Mouse (Mus musculus): ENCODE data around the gene Plpp6.

Gene Plpp6

GRCm38 (mm10) chr19:28963842-28964551, at the start of gene Plpp6:
Gene Plpp6, plus strand, starts transcription at chr19:28963953.
- peak; percentile 88 for DNase-seq

- DNase-seq, result no peak
These were observed 49.2 kb upstream of the Plpp6 start for GRCm38 (mm10) chr19:28914598-28914997.

- DNase-seq, result no peak
These were observed 48.0 kb upstream of the Plpp6 start for GRCm38 (mm10) chr19:28915602-28916250.

GRCm38 (mm10) chr19:28916492-28916891, 47.3 kb upstream of the Plpp6 start:
- no peak for DNase-seq

GRCm38 (mm10) chr19:28917839-28918238, 45.9 kb upstream of the Plpp6 start:
- no peak for DNase-seq

- DNase-seq, result no peak
These were observed 37.4 kb upstream of the Plpp6 start for GRCm38 (mm10) chr19:28926366-28926765.

- no peak for DNase-seq
These were observed 36.4 kb upstream of the Plpp6 start for GRCm38 (mm10) chr19:28927396-28927795.

GRCm38 (mm10) chr19:28929034-28929433, 34.7 kb upstream of the Plpp6 start:
- peak; percentile 81 for DNase-seq

GRCm38 (mm10) chr19:28934897-28935296, 28.9 kb upstream of the Plpp6 start:
- no peak for DNase-seq

GRCm38 (mm10) chr19:28940135-28940874, 23.4 kb upstream of the Plpp6 start:
- no peak for DNase-seq

- DNase-seq, result no peak
These were observed 22.5 kb upstream of the Plpp6 start for GRCm38 (mm10) chr19:28941271-28941670.

- no peak for DNase-seq
These were observed 17.0 kb upstream of the Plpp6 start for GRCm38 (mm10) chr19:28946782-28947181.

GRCm38 (mm10) chr19:28947311-28947710, 16.4 kb upstream of the Plpp6 start:
- DNase-seq, result no peak

- no peak for DNase-seq
These were observed 12.5 kb upstream of the Plpp6 start for GRCm38 (mm10) chr19:28951251-28951650.

- DNase-seq, result no peak
These were observed 640 bp upstream of the Plpp6 start for GRCm38 (mm10) chr19:28963113-28963512.

- no peak for DNase-seq
These were observed 276 bp upstream of the Plpp6 start for GRCm38 (mm10) chr19:28963513-28963841.

- no peak for DNase-seq
These were observed 775 bp downstream of the Plpp6 start for GRCm38 (mm10) chr19:28964552-28964903.

GRCm38 (mm10) chr19:28967652-28968051, 3.9 kb downstream of the Plpp6 start, which contains the start of gene 4430402I18Rik:
Gene 4430402I18Rik, minus strand, starts transcription at chr19:28967800.
- DNase-seq, result no peak

GRCm38 (mm10) chr19:28968178-28968577, 4.4 kb downstream of the Plpp6 start:
- no peak for DNase-seq

GRCm38 (mm10) chr19:28969231-28969630, 5.5 kb downstream of the Plpp6 start:
- no peak for DNase-seq

- no peak for DNase-seq
These were observed 6.5 kb downstream of the Plpp6 start for GRCm38 (mm10) chr19:28970251-28970650.

- DNase-seq, result peak; percentile 92
These were observed 11.3 kb downstream of the Plpp6 start for GRCm38 (mm10) chr19:28974862-28975611.

- no peak for DNase-seq
These were observed 18.9 kb downstream of the Plpp6 start for GRCm38 (mm10) chr19:28982617-28983016.
